In the genomic region with DNA sequence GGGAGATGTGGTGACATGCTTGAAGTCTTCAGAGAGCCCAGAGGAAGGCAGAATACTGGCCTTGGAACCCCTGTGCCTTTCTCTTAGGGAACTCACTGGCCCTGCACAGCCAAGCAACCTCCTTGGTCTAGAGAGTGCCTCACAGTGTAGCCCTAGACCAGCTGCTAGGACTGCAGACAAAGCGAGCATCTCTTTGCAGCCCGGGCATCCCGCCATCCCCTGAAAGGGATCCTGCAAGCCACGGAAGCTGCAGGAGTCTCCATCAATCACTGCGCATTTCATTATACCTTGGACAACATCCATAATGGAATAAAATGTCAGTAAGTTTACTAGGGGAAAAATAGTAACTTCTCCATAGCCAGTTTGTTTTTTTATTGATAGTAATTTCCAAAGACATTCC, we compare ENCODE assay signal across 11 mouse cellular contexts. TPM values are rescaled to one million over a fixed set of nuclear protein-coding genes. Genes with fewer than 3 reads are reported as not detected.
A peak's percentile ranks its signal among the peaks of the same experiment; 100 is the strongest.
DNase-seq lines count a peak whose midpoint lies in the region; ATAC-seq lines count a peak whose summit lies in the region.
"Had no signal": no experiment of that assay in that cellular context is flagged by ENCODE, and none has a peak within 500 bp of the region (broad histone marks: within the 10 kb centered on the region; RNA-seq: fewer than 3 reads in every experiment).

No protein-coding gene starts in this region.

- no peaks in the 10 kb centered on the region for H3K36me3 ChIP-seq in intestine, embryonic 16.5 days (ENCODE audit: control insufficient read depth, insufficient read depth, low read length)

- H3K9ac ChIP-seq in intestine, embryonic 16.5 days (ENCODE audit: low read depth, low read length): no peak overlapping the region

- no peak overlapping the region for H3K4me3 ChIP-seq in intestine, embryonic 16.5 days (ENCODE audit: low read length)

- H3K27me3 ChIP-seq in intestine, embryonic 16.5 days (replicated peaks; ENCODE audit: control insufficient read depth, insufficient read depth, low read length): no peaks in the 10 kb centered on the region

- H3K4me1 ChIP-seq in intestine, embryonic 16.5 days (ENCODE audit: control insufficient read depth, insufficient read depth, low read length): no peaks in the 10 kb centered on the region

- WGBS in intestine, embryonic 16.5 days: 34% methylated on average over 5 of the region's 5 CpGs

- peak; percentile 29 for DNase-seq in embryo, embryonic 10 days (ENCODE audit: low spot score)
- no peak for DNase-seq in embryo, embryonic 9.5 days (ENCODE audit: extremely low spot score)
- peak; percentile 85 to 87 for DNase-seq in right cerebral cortex, postnatal 10 days (ENCODE audit: low spot score in 2 of 2)
- no peak for DNase-seq in right cerebral cortex, postnatal 25 days
- peak; percentile 56 to 71 for DNase-seq in layer of hippocampus, postnatal 10 days (ENCODE audit: low spot score in 2 of 2)
- DNase-seq: kidney, adult 18-20 months had no signal

- ATAC-seq in intestine, embryonic 16.5 days: no peak
- no peak for ATAC-seq in erythroblast, adult 5-6 weeks (replicated peaks; ENCODE audit: low FRiP score, poor library complexity, severe bottlenecking)
- no peak for ATAC-seq in monocyte, adult 5-6 weeks (replicated peaks; ENCODE audit: insufficient number of reproducible peaks, low FRiP score, low TSS enrichment, poor library complexity, severe bottlenecking)

- no peak overlapping the region for H3K4me2 ChIP-seq in intestine, embryonic 16.5 days (ENCODE audit: low read depth, low read length)
- H3K4me2 ChIP-seq: liver, embryonic 11.5 days had no signal

- no peaks in the 10 kb centered on the region for H3K9me3 ChIP-seq in intestine, embryonic 16.5 days (ENCODE audit: control insufficient read depth, low read length)

- H3K27ac ChIP-seq in intestine, embryonic 16.5 days (ENCODE audit: low read length): no peak overlapping the region

RNA-seq across cellular contexts. Expression of a gene that starts 13.4 kb away (rescaled TPM):
- 10 to 100 TPM; 89.2 to 96.5 TPM for total RNA-seq in layer of hippocampus, postnatal 10 days (2021)
- 2.9 and 3.0 TPM in 2 replicates for polyA plus RNA-seq in intestine, embryonic 16.5 days (2015; fragmentation: Nextera tagmentation; extraction: Ambion mirVana)
- total RNA-seq in erythroblast, adult 5-6 weeks (2015; ENCODE audit: low replicate concordance): not detected in 2 replicates
- not detected in 2 replicates for total RNA-seq in erythroblast, adult 5-6 weeks (2017; ENCODE audit: low replicate concordance)
- not detected in 3 replicates for total RNA-seq in monocyte, adult 5-6 weeks (2017)
- total RNA-seq: granulocyte monocyte progenitor cell, adult 5-6 weeks had no signal

Comparison
In these comparisons a context has a peak if more than half of its experiments do, and no peak if none do; other contexts are left out.
1. DNase-seq: peak in embryo, embryonic 10 days (single experiment), right cerebral cortex, postnatal 10 days (2 of 2) and layer of hippocampus, postnatal 10 days (2 of 2); none in embryo, embryonic 9.5 days (single experiment) and right cerebral cortex, postnatal 25 days (single experiment).
2. RNA of a gene that starts 13.4 kb away (total RNA-seq): 89.2 to 96.5 TPM in layer of hippocampus, postnatal 10 days; not detected in erythroblast, adult 5-6 weeks and not detected in monocyte, adult 5-6 weeks; every median in the first group is over 10 times any median in the second.